Mouse (Mus musculus) heart, embryonic 12.5 days (tissue): Measurements from ENCODE around the gene Ube2f. TPM values are rescaled to one million over a fixed set of nuclear protein-coding genes. Genes with fewer than 3 reads are reported as not detected.

Experiments
- ATAC-seq: fragments of 200-750 bp; cut with Nextera tagmentation; 2 replicates; pipeline ENCODE4 v1.8.0; 2017; ENCODE audit warnings: moderate TSS enrichment, moderate library complexity; ENCODE audit not compliant: insufficient number of reproducible peaks, low FRiP score
- H3K27ac ChIP-seq: fragments of 300-500 bp; sonication (generic); 2 replicates; pipeline ENCODE4 v1.5.1; 2016; ENCODE audit warnings: mild to moderate bottlenecking, moderate library complexity; ENCODE audit not compliant: poor library complexity, severe bottlenecking
- H3K27me3 ChIP-seq: fragments of 300-500 bp; sonication (generic); replicated peaks from 2 replicates; pipeline ENCODE4 v1.6.1; 2016; ENCODE audit warnings: mild to moderate bottlenecking, moderate library complexity
- H3K36me3 ChIP-seq: fragments of 300-500 bp; sonication (generic); 2 replicates; pipeline ENCODE4 v1.6.1; 2016; ENCODE audit warnings: mild to moderate bottlenecking, moderate library complexity
- H3K4me1 ChIP-seq: fragments of 300-500 bp; sonication (generic); replicated peaks from 2 replicates; pipeline ENCODE4 v1.6.1; 2016; ENCODE audit warnings: mild to moderate bottlenecking
- H3K4me2 ChIP-seq: fragments of 300-500 bp; sonication (generic); 2 replicates; pipeline ENCODE4 v1.6.1; 2016; ENCODE audit warnings: mild to moderate bottlenecking, moderate library complexity
- H3K4me3 ChIP-seq: fragments of 300-500 bp; sonication (generic); 2 replicates; pipeline ENCODE4 v1.5.1; 2016; ENCODE audit warnings: mild to moderate bottlenecking
- H3K9ac ChIP-seq: fragments of 300-500 bp; sonication (generic); 2 replicates; pipeline ENCODE4 v1.6.1; 2016; ENCODE audit warnings: mild to moderate bottlenecking, moderate library complexity
- H3K9me3 ChIP-seq: fragments of 300-500 bp; sonication (generic); replicated peaks from 2 replicates; pipeline ENCODE4 v1.6.1; 2016; ENCODE audit warnings: mild to moderate bottlenecking, moderate library complexity
- WGBS: fragments of 180-500 bp; shearing (Covaris S2); methylation state at CpG from one replicate; pipeline ENCODE4 v1.1.7; 2016; 5-methylcytosine and 5-hydroxymethylcytosine counted together
- polyA plus RNA-seq: library from polyadenylated mRNA; unstranded; fragments of >200 nt; fragmentation: Nextera tagmentation; extraction: Ambion mirVana; gene quantifications from 2 replicates; pipeline ENCODE4 v1.2.1, GENCODE M21; 2016

The Ube2f gene
- polyA plus RNA-seq, 1 experiment from 2014 or later: 65.2 TPM

- no peaks in the 10 kb centered on the region for H3K36me3 ChIP-seq
- H3K9me3 ChIP-seq: no peaks in the 10 kb centered on the region
- H3K4me3 ChIP-seq: no peak overlapping the region
- no peak overlapping the region for H3K9ac ChIP-seq
- H3K27me3 ChIP-seq: no peaks in the 10 kb centered on the region
- H3K4me1 ChIP-seq: 0 out of 2 replicates have a peak, but pooled peaks cover 3% of the 10 kb centered on the region
- no peak overlapping the region for H3K27ac ChIP-seq
- no peak for ATAC-seq
- 7% methylated on average over 5 of the region's 5 CpGs for WGBS
- H3K4me2 ChIP-seq: no peak overlapping the region
These were observed 11.0 kb upstream of the Ube2f start for GRCm38 (mm10) chr1:91239112-91239511.

- Histone ChIP-seq H3K4me3 (no peak overlapping the region), H3K27ac (no peak overlapping the region), H3K9ac (no peak overlapping the region), H3K27me3 (no peaks in the 10 kb centered on the region), H3K4me2 (no peak overlapping the region), H3K9me3 (no peaks in the 10 kb centered on the region), H3K4me1 (0 out of 2 replicates have a peak, but pooled peaks cover 3% of the 10 kb centered on the region), H3K36me3 (no peaks in the 10 kb centered on the region)
- no peak for ATAC-seq
- 55% methylated on average over 1 of the region's 1 CpGs for WGBS
These were observed 10.3 kb upstream of the Ube2f start for GRCm38 (mm10) chr1:91239800-91240199.

- WGBS: 88% methylated on average over 1 of the region's 1 CpGs
- H3K4me2 ChIP-seq: no peak overlapping the region
- no peaks in the 10 kb centered on the region for H3K27me3 ChIP-seq
- H3K4me3 ChIP-seq: no peak overlapping the region
- H3K9ac ChIP-seq: no peak overlapping the region
- no peak overlapping the region for H3K27ac ChIP-seq
- H3K4me1 ChIP-seq: 0 out of 2 replicates have a peak, but pooled peaks cover 3% of the 10 kb centered on the region
- H3K9me3 ChIP-seq: no peaks in the 10 kb centered on the region
- H3K36me3 ChIP-seq: no peaks in the 10 kb centered on the region
- no peak for ATAC-seq
These were observed 9.4 kb upstream of the Ube2f start for GRCm38 (mm10) chr1:91240685-91241084.

- Histone ChIP-seq H3K27me3 (no peaks in the 10 kb centered on the region), H3K4me2 (no peak overlapping the region), H3K27ac (no peak overlapping the region), H3K36me3 (no peaks in the 10 kb centered on the region), H3K9me3 (no peaks in the 10 kb centered on the region), H3K4me1 (0 out of 2 replicates have a peak, but pooled peaks cover 3% of the 10 kb centered on the region), H3K4me3 (no peak overlapping the region), H3K9ac (no peak overlapping the region)
- ATAC-seq: no peak
- 54% methylated on average over 4 of the region's 4 CpGs for WGBS
These were observed 8.9 kb upstream of the Ube2f start for GRCm38 (mm10) chr1:91241249-91241648.

- Histone ChIP-seq H3K4me3 (no peak overlapping the region), H3K36me3 (no peaks in the 10 kb centered on the region), H3K4me1 (peaks cover 32% of the 10 kb centered on the region), H3K9ac (no peak overlapping the region), H3K27me3 (no peaks in the 10 kb centered on the region), H3K4me2 (no peak overlapping the region), H3K9me3 (no peaks in the 10 kb centered on the region), H3K27ac (peak overlapping the region; percentile 61)
- WGBS: 59% methylated on average over 5 of the region's 5 CpGs
- ATAC-seq: no peak
These were observed 1.9 kb upstream of the Ube2f start for GRCm38 (mm10) chr1:91248242-91248641.

GRCm38 (mm10) chr1:91248970-91249369 is 1.1 kb upstream of the Ube2f start:
- Histone ChIP-seq H3K9ac (peak overlapping the region; percentile 74), H3K4me2 (peak overlapping the region; percentile 85), H3K4me1 (peaks cover 35% of the 10 kb centered on the region), H3K9me3 (no peaks in the 10 kb centered on the region), H3K4me3 (peak overlapping the region; percentile 99), H3K36me3 (no peaks in the 10 kb centered on the region), H3K27ac (0 out of 2 replicates have a peak overlapping the region, but pooled peaks have one; percentile 75), H3K27me3 (no peaks in the 10 kb centered on the region)
- no peak for ATAC-seq
- 37% methylated on average over 4 of the region's 4 CpGs for WGBS

GRCm38 (mm10) chr1:91250415-91251147 is 477 bp downstream of the Ube2f start:
- H3K9ac ChIP-seq: peak overlapping the region; percentile 100
- H3K4me1 ChIP-seq: peaks cover 35% of the 10 kb centered on the region
- H3K36me3 ChIP-seq: peaks cover 8% of the 10 kb centered on the region
- H3K4me2 ChIP-seq: peak overlapping the region; percentile 86
- H3K4me3 ChIP-seq: peak overlapping the region; percentile 99
- no peaks in the 10 kb centered on the region for H3K27me3 ChIP-seq
- peak; percentile 62 for ATAC-seq
- no peaks in the 10 kb centered on the region for H3K9me3 ChIP-seq
- under 1% methylated on average over 70 of the region's 70 CpGs for WGBS
- H3K27ac ChIP-seq: peak overlapping the region; percentile 83

GRCm38 (mm10) chr1:91251148-91251650 is 1.1 kb downstream of the Ube2f start:
- WGBS: 35% methylated on average over 5 of the region's 5 CpGs

GRCm38 (mm10) chr1:91251927-91252326 is 1.8 kb downstream of the Ube2f start:
- Histone ChIP-seq H3K27me3 (no peaks in the 10 kb centered on the region), H3K4me2 (peak overlapping the region; percentile 86), H3K27ac (no peak overlapping the region), H3K36me3 (peaks cover 8% of the 10 kb centered on the region), H3K4me3 (peak overlapping the region; percentile 21; the same call in 1 of the 2 replicates), H3K9ac (peak overlapping the region; percentile 39; the same call in 1 of the 2 replicates), H3K9me3 (no peaks in the 10 kb centered on the region), H3K4me1 (peaks cover 36% of the 10 kb centered on the region)
- no peak for ATAC-seq
- WGBS: 42% methylated on average over 8 of the region's 8 CpGs

More at GRCm38 (mm10) chr1:91251148-91251650, 1.1 kb downstream of the Ube2f start:
- peaks cover 35% of the 10 kb centered on the region for H3K4me1 ChIP-seq
- ATAC-seq: no peak
- peak overlapping the region; percentile 99 for H3K4me3 ChIP-seq
- H3K9me3 ChIP-seq: no peaks in the 10 kb centered on the region
- H3K4me2 ChIP-seq: peak overlapping the region; percentile 86
- H3K27me3 ChIP-seq: no peaks in the 10 kb centered on the region
- H3K36me3 ChIP-seq: peaks cover 8% of the 10 kb centered on the region
- peak overlapping the region; percentile 100 for H3K9ac ChIP-seq
- peak overlapping the region; percentile 83; the same call in 1 of the 2 replicates for H3K27ac ChIP-seq

GRCm38 (mm10) chr1:91257918-91258317 is 7.8 kb downstream of the Ube2f start:
- Histone ChIP-seq H3K27ac (no peak overlapping the region), H3K4me1 (peaks cover 23% of the 10 kb centered on the region), H3K9me3 (no peaks in the 10 kb centered on the region), H3K4me3 (no peak overlapping the region), H3K4me2 (no peak overlapping the region), H3K36me3 (peaks cover 10% of the 10 kb centered on the region), H3K27me3 (no peaks in the 10 kb centered on the region), H3K9ac (no peak overlapping the region)
- ATAC-seq: no peak

GRCm38 (mm10) chr1:91259794-91260193 is 9.7 kb downstream of the Ube2f start:
- no peak overlapping the region for H3K9ac ChIP-seq
- H3K4me3 ChIP-seq: no peak overlapping the region
- H3K36me3 ChIP-seq: peaks cover 3% of the 10 kb centered on the region; the same call in 1 of the 2 replicates
- no peak overlapping the region for H3K4me2 ChIP-seq
- ATAC-seq: no peak
- H3K27ac ChIP-seq: no peak overlapping the region
- H3K27me3 ChIP-seq: no peaks in the 10 kb centered on the region
- peaks cover 20% of the 10 kb centered on the region for H3K4me1 ChIP-seq
- WGBS: 80% methylated on average over 5 of the region's 5 CpGs
- H3K9me3 ChIP-seq: no peaks in the 10 kb centered on the region
